Mouse (Mus musculus): ENCODE measurements around the gene Olfr954.

GRCm38 (mm10) chr9:39509412-39509811 lies 52.9 kb downstream of the Olfr954 start:
- no peak for TF ChIP-seq CTCF (IDR thresholded peaks at IDR 0.05; ENCODE audit: extremely low read depth, insufficient read length, insufficient replicate concordance, low read depth, low read length)
- TF ChIP-seq POLR2A (IDR thresholded peaks at IDR 0.05; ENCODE audit: low read depth, low read length): no peak
